Mouse (Mus musculus) thymus, adult 2 months (tissue): ENCODE results near the gene Taf1b. TPM values are rescaled to one million over a fixed set of nuclear protein-coding genes. Genes with fewer than 3 reads are reported as not detected.
A peak's percentile ranks its signal among the peaks of the same experiment; 100 is the strongest.
"Not testable (repeated sequence)": the region's sequence is repeated elsewhere in the genome, so short reads cannot be mapped to it uniquely, and the experiment has no call there.

Experiments
- DNase-seq: peaks from one replicate; pipeline ENCODE4 v3.0.0; 2021
- H3K27ac ChIP-seq: fragments of 200-500 bp; 2 replicates; pipeline ENCODE4 v1.5.1; 2012; ENCODE audit warnings: low read length, control low read depth; ENCODE audit not compliant: control insufficient read depth, insufficient read depth
- H3K27me3 ChIP-seq: fragments of 200-500 bp; 2 replicates; pipeline ENCODE4 v1.6.1; 2012; ENCODE audit warnings: mild to moderate bottlenecking, low read length, moderate library complexity, mixed read lengths; ENCODE audit not compliant: control insufficient read depth, insufficient read depth
- H3K36me3 ChIP-seq: fragments of 200-500 bp; 2 replicates; pipeline ENCODE4 v1.6.1; 2012; ENCODE audit warnings: mild to moderate bottlenecking, low read length, moderate library complexity; ENCODE audit not compliant: control insufficient read depth, insufficient read depth
- H3K4me1 ChIP-seq: fragments of 200-500 bp; replicated peaks from 2 replicates; pipeline ENCODE4 v1.6.1; 2012; ENCODE audit warnings: low read length; ENCODE audit not compliant: control insufficient read depth, insufficient read depth
- H3K4me3 ChIP-seq: fragments of 200-500 bp; 2 replicates; pipeline ENCODE4 v1.5.1; 2012; ENCODE audit warnings: mild to moderate bottlenecking, low read length, control low read depth, moderate library complexity; ENCODE audit not compliant: control insufficient read depth, insufficient read depth
- CTCF ChIP-seq: fragments of 200-500 bp; IDR thresholded peaks from 2 replicates; pipeline ENCODE4 v1.5.1; 2012; ENCODE audit warnings: mild to moderate bottlenecking, control low read depth, low read length, moderate library complexity, borderline replicate concordance; ENCODE audit not compliant: control insufficient read depth, poor library complexity, insufficient read depth; ENCODE audit errors: extremely low read depth
- POLR2A ChIP-seq: fragments of 200-500 bp; IDR thresholded peaks from 2 replicates; pipeline ENCODE4 v1.6.1; 2012; ENCODE audit warnings: mild to moderate bottlenecking, low read length, control low read depth, moderate library complexity; ENCODE audit not compliant: control insufficient read depth, poor library complexity, insufficient read depth; ENCODE audit errors: extremely low read depth
- WGBS: fragments of 180-500 bp; shearing (Covaris S2); methylation state at CpG from one replicate; pipeline ENCODE4 v1.1.7; 2018; 5-methylcytosine and 5-hydroxymethylcytosine counted together
- polyA plus RNA-seq: library from polyadenylated mRNA; depleted of rRNA; stranded (reverse); fragments of >200 nt; gene quantifications from 2 replicates; pipeline ENCODE4 v1.2.3, GENCODE M21; 2012

Gene Taf1b
- polyA plus RNA-seq, 1 experiment = 13.2 TPM

- no peak for TF ChIP-seq CTCF
- TF ChIP-seq POLR2A = no peak
- no peak overlapping the region for H3K4me3 ChIP-seq
- no peaks in the 10 kb centered on the region for H3K27me3 ChIP-seq
- no peak for DNase-seq
- no peaks in the 10 kb centered on the region for H3K4me1 ChIP-seq
- no peaks in the 10 kb centered on the region for H3K36me3 ChIP-seq
- no peak overlapping the region for H3K27ac ChIP-seq
- 94% methylated on average over 4 of the region's 4 CpGs for WGBS
These were observed 13.2 kb upstream of the Taf1b start for GRCm38 (mm10) chr12:24484930-24485329.

- 96% methylated on average over 1 of the region's 1 CpGs for WGBS
- Histone ChIP-seq H3K27ac (no peak overlapping the region), H3K4me3 (no peak overlapping the region), H3K4me1 (no peaks in the 10 kb centered on the region), H3K36me3 (no peaks in the 10 kb centered on the region), H3K27me3 (no peaks in the 10 kb centered on the region)
- no peak for DNase-seq
- TF ChIP-seq POLR2A = no peak
- no peak for TF ChIP-seq CTCF
These were observed 11.3 kb upstream of the Taf1b start for GRCm38 (mm10) chr12:24486882-24487281.

- 73% methylated on average over 3 of the region's 3 CpGs for WGBS
- H3K4me1 ChIP-seq, H3K27ac ChIP-seq, DNase-seq, H3K27me3 ChIP-seq, H3K36me3 ChIP-seq, H3K4me3 ChIP-seq: not testable (repeated sequence)
These were observed 5.7 kb upstream of the Taf1b start for GRCm38 (mm10) chr12:24492507-24492906.

- DNase-seq = no peak
- WGBS = 60% methylated on average over 9 of the region's 9 CpGs
- Histone ChIP-seq H3K27me3 (no peaks in the 10 kb centered on the region), H3K4me1 (0 out of 2 replicates have a peak, but pooled peaks cover 2% of the 10 kb centered on the region), H3K27ac (no peak overlapping the region), H3K4me3 (peak overlapping the region; percentile 75), H3K36me3 (no peaks in the 10 kb centered on the region)
- TF ChIP-seq CTCF = no peak
- no peak for TF ChIP-seq POLR2A
These were observed 5.1 kb upstream of the Taf1b start for GRCm38 (mm10) chr12:24493011-24493410.

GRCm38 (mm10) chr12:24493412-24493811 is 4.7 kb upstream of the Taf1b start:
- H3K36me3 ChIP-seq = no peaks in the 10 kb centered on the region
- DNase-seq = peak; percentile 24
- H3K4me3 ChIP-seq = peak overlapping the region; percentile 75
- H3K4me1 ChIP-seq = 0 out of 2 replicates have a peak, but pooled peaks cover 5% of the 10 kb centered on the region
- no peaks in the 10 kb centered on the region for H3K27me3 ChIP-seq
- TF ChIP-seq CTCF = no peak
- TF ChIP-seq POLR2A = no peak
- WGBS = 61% methylated on average over 30 of the region's 30 CpGs
- H3K27ac ChIP-seq = no peak overlapping the region

- not testable (repeated sequence) for H3K27me3 ChIP-seq, H3K4me1 ChIP-seq, DNase-seq, H3K4me3 ChIP-seq, H3K27ac ChIP-seq, H3K36me3 ChIP-seq
- 92% methylated on average over 2 of the region's 3 CpGs for WGBS
These were observed 3.4 kb upstream of the Taf1b start for GRCm38 (mm10) chr12:24494791-24495190.

GRCm38 (mm10) chr12:24498841-24499485 is 804 bp downstream of the Taf1b start:
- not testable (repeated sequence) for H3K36me3 ChIP-seq, H3K27me3 ChIP-seq, H3K27ac ChIP-seq, DNase-seq, H3K4me1 ChIP-seq
- WGBS = 5% methylated on average over 9 of the region's 9 CpGs
- peak overlapping the region; percentile 84 for H3K4me3 ChIP-seq

GRCm38 (mm10) chr12:24517118-24517517 is 19.0 kb downstream of the Taf1b start:
- H3K36me3 ChIP-seq = peaks cover 53% of the 10 kb centered on the region

More at GRCm38 (mm10) chr12:24517118-24517517, 19.0 kb downstream of the Taf1b start:
- WGBS = 24% methylated on average over 8 of the region's 8 CpGs
- TF ChIP-seq POLR2A = no peak
- no peak for TF ChIP-seq CTCF
- no peaks in the 10 kb centered on the region for H3K27me3 ChIP-seq
- no peak overlapping the region for H3K4me3 ChIP-seq
- no peak overlapping the region for H3K27ac ChIP-seq
- H3K4me1 ChIP-seq = no peaks in the 10 kb centered on the region
- DNase-seq = no peak
